Mouse (Mus musculus) erythroblast, embryonic 14.5 days (primary cell): ENCODE results near the gene Hint3. TPM values are rescaled to one million over a fixed set of nuclear protein-coding genes. Genes with fewer than 3 reads are reported as not detected.
"Not testable (repeated sequence)": the region's sequence is repeated elsewhere in the genome, so short reads cannot be mapped to it uniquely, and the experiment has no call there.

ENCODE experiments used
- H3K27me3 ChIP-seq: 2 replicates; pipeline ENCODE4 v1.6.1; 2012; ENCODE audit warnings: inconsistent platforms; ENCODE audit not compliant: control insufficient read depth
- H3K36me3 ChIP-seq: 2 replicates; pipeline ENCODE4 v1.6.1; 2012; ENCODE audit warnings: mild to moderate bottlenecking, inconsistent platforms; ENCODE audit not compliant: control insufficient read depth
- H3K4me1 ChIP-seq: 2 replicates; pipeline ENCODE4 v1.6.1; 2012; ENCODE audit warnings: inconsistent platforms; ENCODE audit not compliant: control insufficient read depth
- H3K4me3 ChIP-seq: replicated peaks from 2 replicates; pipeline ENCODE3; 2012; ENCODE audit warnings: moderate library complexity, mild to moderate bottlenecking, inconsistent platforms
- H3K9me3 ChIP-seq: 2 replicates; pipeline ENCODE4 v1.6.1; 2012; ENCODE audit warnings: low read length, inconsistent platforms, mixed read lengths; ENCODE audit not compliant: control insufficient read depth
- GATA1 ChIP-seq: IDR thresholded peaks from 2 replicates; pipeline ENCODE4 v1.6.1; 2012; ENCODE audit warnings: low read length, inconsistent platforms, mixed read lengths
- TAL1 ChIP-seq: IDR thresholded peaks from 3 replicates; pipeline ENCODE4 v1.6.1; 2012; ENCODE audit warnings: low read length, inconsistent platforms, mixed read lengths
- polyA plus RNA-seq: library from polyadenylated mRNA; stranded (reverse); fragments of >175 nt; gene quantifications from 2 replicates; pipeline ENCODE4 v1.2.3, GENCODE M21; 2012

Gene Hint3
- 1.4 and 1.8 TPM in 2 replicates for polyA plus RNA-seq

GRCm38 (mm10) chr10:30629513-30629912 is at the start of gene Hint3:
Hint3 (minus strand) TSS chr10:30629632.
- peaks cover 45% of the 10 kb centered on the region for H3K4me1 ChIP-seq
- no peak within 1 kb of the TSS for H3K4me3 ChIP-seq
- peaks cover 6% of the 10 kb centered on the region for H3K36me3 ChIP-seq
- no peaks in the 10 kb centered on the region for H3K27me3 ChIP-seq
- peaks cover 3% of the 10 kb centered on the region for H3K9me3 ChIP-seq
- TF ChIP-seq TAL1 = no peak
- no peak for TF ChIP-seq GATA1

- H3K9me3 ChIP-seq = no peaks in the 10 kb centered on the region
- H3K4me3 ChIP-seq = no peak overlapping the region
- H3K4me1 ChIP-seq = no peaks in the 10 kb centered on the region
- no peak for TF ChIP-seq GATA1
- no peak for TF ChIP-seq TAL1
- peaks cover 55% of the 10 kb centered on the region for H3K36me3 ChIP-seq
- H3K27me3 ChIP-seq = no peaks in the 10 kb centered on the region
Measured at GRCm38 (mm10) chr10:30678051-30678450, 48.6 kb upstream of the Hint3 start.

GRCm38 (mm10) chr10:30674825-30675224 is 45.4 kb upstream of the Hint3 start:
- TF ChIP-seq GATA1 = no peak
- Histone ChIP-seq H3K4me3 (no peak overlapping the region), H3K9me3 (no peaks in the 10 kb centered on the region), H3K36me3 (peaks cover 50% of the 10 kb centered on the region), H3K27me3 (no peaks in the 10 kb centered on the region), H3K4me1 (no peaks in the 10 kb centered on the region)

DNA sequence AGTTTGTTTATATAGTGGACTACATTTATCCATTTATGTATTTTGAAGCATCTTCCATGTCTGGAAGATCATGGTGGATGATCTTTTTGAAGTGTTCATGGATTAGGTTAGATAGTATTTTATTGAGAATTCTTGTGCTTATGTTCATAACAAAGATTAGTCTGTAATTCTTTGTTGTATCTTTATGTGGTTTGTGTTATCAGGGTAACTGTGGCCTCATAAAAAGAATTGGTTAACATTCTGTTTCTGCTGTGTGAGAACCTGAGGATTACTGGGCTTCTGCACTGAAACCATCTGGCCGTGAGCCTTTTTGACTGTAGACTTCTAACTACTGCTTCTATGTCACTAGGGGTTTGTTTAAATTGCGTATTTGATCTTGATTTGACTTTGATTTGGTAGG is 37.1 kb upstream of the Hint3 start:
- no peak for TF ChIP-seq TAL1
- no peak for TF ChIP-seq GATA1
- H3K27me3 ChIP-seq = no peaks in the 10 kb centered on the region
- H3K4me3 ChIP-seq = no peak overlapping the region
- H3K4me1 ChIP-seq = no peaks in the 10 kb centered on the region
- peaks cover 23% of the 10 kb centered on the region for H3K36me3 ChIP-seq
- no peaks in the 10 kb centered on the region for H3K9me3 ChIP-seq

- Histone ChIP-seq H3K4me3 (no peak overlapping the region), H3K27me3 (no peaks in the 10 kb centered on the region), H3K9me3 (no peaks in the 10 kb centered on the region), H3K4me1 (peaks cover 6% of the 10 kb centered on the region), H3K36me3 (peaks cover 64% of the 10 kb centered on the region)
- TF ChIP-seq TAL1 (no peak), GATA1 (no peak)
Measured at GRCm38 (mm10) chr10:30660564-30661328, 31.3 kb upstream of the Hint3 start.

- Histone ChIP-seq H3K27me3 (no peaks in the 10 kb centered on the region), H3K9me3 (no peaks in the 10 kb centered on the region), H3K4me3 (no peak overlapping the region), H3K4me1 (no peaks in the 10 kb centered on the region; the same call in none of the 2 replicates), H3K36me3 (peaks cover 92% of the 10 kb centered on the region)
- no peak for TF ChIP-seq GATA1
- TF ChIP-seq TAL1 = no peak
Measured at GRCm38 (mm10) chr10:30655655-30656054, 26.2 kb upstream of the Hint3 start.

DNA sequence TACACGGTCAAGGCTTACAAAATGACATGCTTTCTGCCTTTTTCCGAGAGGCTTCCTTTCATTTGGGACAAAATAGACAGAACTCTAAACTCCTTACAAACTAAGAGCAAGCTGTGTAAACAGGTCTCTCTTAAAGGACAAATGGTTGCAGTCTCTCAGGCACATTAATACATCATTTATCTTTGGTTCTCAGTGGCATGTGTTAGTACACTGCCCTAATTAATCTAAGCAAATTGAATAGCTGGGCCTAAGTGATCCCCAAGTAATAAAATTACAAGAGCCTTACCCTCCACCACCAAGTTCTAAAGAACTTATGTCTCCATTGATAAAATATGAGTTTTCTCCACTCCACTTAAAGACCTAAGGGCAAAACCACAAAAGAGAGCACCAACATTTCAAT is 18.2 kb upstream of the Hint3 start:
- Histone ChIP-seq H3K9me3 (no peaks in the 10 kb centered on the region), H3K4me3 (no peak overlapping the region), H3K36me3 (peaks cover 73% of the 10 kb centered on the region), H3K27me3 (no peaks in the 10 kb centered on the region), H3K4me1 (no peaks in the 10 kb centered on the region)
- TF ChIP-seq TAL1 (no peak), GATA1 (no peak)

- H3K36me3 ChIP-seq = no peaks in the 10 kb centered on the region; the same call in 1 of the 2 replicates
- TF ChIP-seq GATA1 (no peak), TAL1 (no peak)
- H3K4me1 ChIP-seq = peaks cover 13% of the 10 kb centered on the region
- H3K9me3 ChIP-seq = no peaks in the 10 kb centered on the region
- H3K4me3 ChIP-seq = no peak overlapping the region
- H3K27me3 ChIP-seq = no peaks in the 10 kb centered on the region
Measured at GRCm38 (mm10) chr10:30638216-30638615, 8.8 kb upstream of the Hint3 start.

DNA sequence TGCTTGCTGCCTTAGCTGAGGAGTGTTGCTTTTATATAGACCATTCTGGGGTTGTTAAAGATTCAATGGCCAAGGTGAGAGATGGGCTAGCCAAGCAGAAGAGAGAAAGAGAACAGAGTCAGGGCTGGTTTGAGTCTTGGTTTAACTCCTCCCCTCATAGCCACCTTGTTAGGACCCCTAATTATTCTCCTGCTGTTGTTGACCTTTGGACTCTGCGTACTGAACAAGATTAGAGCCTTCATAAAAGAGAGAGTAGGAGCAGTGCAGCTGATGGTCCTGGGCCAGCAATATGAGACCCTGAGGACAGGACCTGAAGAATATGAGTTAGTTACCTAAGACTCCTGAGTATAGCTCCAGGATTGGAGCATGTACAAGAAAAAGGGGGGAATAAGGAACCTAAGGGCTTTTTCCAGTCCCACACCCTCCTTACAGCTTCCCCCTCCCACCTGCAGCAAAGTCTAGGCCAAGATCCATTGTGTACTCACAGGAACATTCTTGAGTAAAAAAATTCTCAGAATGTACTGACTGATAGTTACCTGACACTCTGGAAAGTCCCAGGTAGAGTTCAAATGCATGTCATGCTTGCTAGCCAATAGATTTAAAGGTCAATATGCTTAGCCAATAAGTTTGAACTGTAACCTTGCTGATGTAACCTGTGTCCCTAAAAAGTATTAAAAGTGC is 7.2 kb upstream of the Hint3 start:
- H3K4me1 ChIP-seq = peaks cover 29% of the 10 kb centered on the region
- not testable (repeated sequence) for H3K9me3 ChIP-seq, H3K4me3 ChIP-seq, H3K27me3 ChIP-seq, H3K36me3 ChIP-seq

DNA sequence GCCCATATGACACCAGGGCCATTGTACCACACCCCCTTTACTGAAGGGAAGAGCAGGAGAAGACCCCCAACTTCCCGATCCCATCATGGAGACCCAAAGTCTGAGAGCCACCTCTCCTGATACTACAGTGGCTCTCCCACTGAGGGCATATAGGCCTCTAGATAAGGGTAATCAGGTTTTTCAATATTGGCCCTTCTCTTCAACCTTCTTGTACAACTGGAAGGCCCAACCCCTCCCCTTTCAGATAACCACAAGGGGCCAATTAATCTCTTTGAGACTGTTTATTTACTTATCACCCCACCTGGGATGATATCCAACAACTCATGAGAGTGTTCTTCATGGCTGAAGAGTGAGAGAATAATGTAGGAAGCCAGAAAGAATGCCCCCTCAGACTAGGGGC is 3.3 kb upstream of the Hint3 start:
- TF ChIP-seq TAL1 = no peak
- 0 out of 2 replicates have a peak, but pooled peaks have one; percentile 25 for TF ChIP-seq GATA1
- H3K4me3 ChIP-seq = no peak overlapping the region
- H3K36me3 ChIP-seq = peaks cover 6% of the 10 kb centered on the region
- H3K9me3 ChIP-seq = peaks cover 3% of the 10 kb centered on the region
- no peaks in the 10 kb centered on the region for H3K27me3 ChIP-seq
- H3K4me1 ChIP-seq = peaks cover 45% of the 10 kb centered on the region
